Mouse (Mus musculus) myocyte (in vitro differentiated cells): Measurements from ENCODE around the gene Dlg2. TPM values are rescaled to one million over a fixed set of nuclear protein-coding genes. Genes with fewer than 3 reads are reported as not detected.
A peak's percentile ranks its signal among the peaks of the same experiment; 100 is the strongest.

Source experiments
- H3K27me3 ChIP-seq: one replicate; pipeline ENCODE4 v1.6.1; 2011; ENCODE audit not compliant: control insufficient read depth, insufficient read depth, insufficient read length
- H3K36me3 ChIP-seq: one replicate; pipeline ENCODE4 v1.6.1; 2011; ENCODE audit not compliant: control insufficient read depth, insufficient read depth
- H3K4me2 ChIP-seq: one replicate; pipeline ENCODE4 v1.6.1; 2011; ENCODE audit warnings: low read depth, control low read depth
- H3K4me3 ChIP-seq: one replicate; pipeline ENCODE4 v1.5.1; 2011; ENCODE audit warnings: mild to moderate bottlenecking, control low read depth, moderate library complexity
- H3K79me2 ChIP-seq: one replicate; pipeline ENCODE4 v1.6.1; 2011; ENCODE audit not compliant: control insufficient read depth, insufficient read depth
- H3ac ChIP-seq: one replicate; pipeline ENCODE4 v1.6.1; 2011; ENCODE audit not compliant: control insufficient read depth, insufficient read length
- CEBPB ChIP-seq: IDR thresholded peaks from 2 replicates; pipeline ENCODE4 v1.6.1; 2011; ENCODE audit warnings: mild to moderate bottlenecking, moderate library complexity; ENCODE audit not compliant: poor library complexity, insufficient read depth, severe bottlenecking
- E2F4 ChIP-seq: IDR thresholded peaks from one replicate; pipeline ENCODE4 v1.6.1; 2011; ENCODE audit warnings: mild to moderate bottlenecking, control low read depth, moderate library complexity; ENCODE audit not compliant: insufficient read depth
- MAX ChIP-seq: IDR thresholded peaks from one replicate; pipeline ENCODE4 v1.6.1; 2011; ENCODE audit warnings: low read depth, mild to moderate bottlenecking, control low read depth
- MYOD1 ChIP-seq, 3 experiments: IDR thresholded peaks; one replicate each; pipeline ENCODE4 v1.6.1; 2011; ENCODE audit warnings: control low read depth in 2 of 3, low read depth in 2 of 3, mild to moderate bottlenecking in 2 of 3, moderate library complexity in 1 of 3; ENCODE audit not compliant: insufficient read length in 2 of 3, control insufficient read depth in 1 of 3
- MYOG ChIP-seq, 3 experiments: IDR thresholded peaks; one replicate each; pipeline ENCODE4 v1.6.1; 2011; ENCODE audit warnings: control low read depth in 2 of 3, low read depth in 2 of 3, mild to moderate bottlenecking in 2 of 3; ENCODE audit not compliant: insufficient read length in 2 of 3, control insufficient read depth in 1 of 3, insufficient read depth in 1 of 3
- POLR2A ChIP-seq: IDR thresholded peaks from one replicate; pipeline ENCODE4 v1.6.1; 2011; ENCODE audit warnings: low read depth, mild to moderate bottlenecking, control low read depth, moderate library complexity; ENCODE audit not compliant: insufficient read length
- POLR2AphosphoS2 ChIP-seq: IDR thresholded peaks from one replicate; pipeline ENCODE4 v1.6.1; 2011; ENCODE audit warnings: low read depth, control low read depth; ENCODE audit not compliant: insufficient read length
- REST ChIP-seq: IDR thresholded peaks from one replicate; pipeline ENCODE4 v1.6.1; 2011; ENCODE audit warnings: mild to moderate bottlenecking, control low read depth, moderate library complexity; ENCODE audit not compliant: insufficient read depth, insufficient read length
- SRF ChIP-seq: IDR thresholded peaks from one replicate; pipeline ENCODE4 v1.6.1; 2011; ENCODE audit warnings: low read depth; ENCODE audit not compliant: control insufficient read depth, insufficient read length
- TCF12 ChIP-seq: IDR thresholded peaks from one replicate; pipeline ENCODE4 v1.6.1; 2011; ENCODE audit warnings: mild to moderate bottlenecking, control low read depth; ENCODE audit not compliant: poor library complexity, insufficient read depth, severe bottlenecking
- TCF3 ChIP-seq: IDR thresholded peaks from one replicate; pipeline ENCODE4 v1.6.1; 2011; ENCODE audit warnings: low read depth, control low read depth; ENCODE audit not compliant: insufficient read length
- USF1 ChIP-seq: IDR thresholded peaks from one replicate; pipeline ENCODE4 v1.6.1; 2011; ENCODE audit warnings: low read depth, mild to moderate bottlenecking, control low read depth, moderate library complexity
- polyA plus RNA-seq: library from polyadenylated mRNA; unstranded; fragments of >200 nt; fragmentation: generic; extraction: Trizol; gene quantifications from one replicate; pipeline ENCODE4 v1.2.1, GENCODE M21; 2012; ENCODE audit warnings: missing spikeins

Gene Dlg2
- polyA plus RNA-seq, 1 experiment = 0.65 TPM

GRCm38 (mm10) chr7:92197621-92198020 lies 1721.1 kb downstream of the Dlg2 start:
- H3K36me3 ChIP-seq = no peaks in the 10 kb centered on the region
- no peaks in the 10 kb centered on the region for H3K79me2 ChIP-seq
- H3K27me3 ChIP-seq = no peaks in the 10 kb centered on the region
- no peak overlapping the region for H3K4me3 ChIP-seq
- TF ChIP-seq SRF (no peak), POLR2A (no peak), TCF3 (no peak), E2F4 (no peak), MAX (no peak)
- H3ac ChIP-seq = no peak overlapping the region
- no peak overlapping the region for H3K4me2 ChIP-seq

- TF ChIP-seq REST (no peak), POLR2AphosphoS2 (no peak), MAX (no peak), TCF3 (no peak), E2F4 (no peak), USF1 (no peak), POLR2A (no peak), SRF (no peak), MYOG (IDR thresholded peaks at IDR 0.05; ENCODE audit: control insufficient read depth in 1 of 3, insufficient read depth in 1 of 3, insufficient read length in 2 of 3, low read depth in 2 of 3) (no peak), TCF12 (no peak), MYOD1 (IDR thresholded peaks at IDR 0.05; ENCODE audit: control insufficient read depth in 1 of 3, insufficient read length in 2 of 3, low read depth in 2 of 3) (no peak), CEBPB (no peak)
- Histone ChIP-seq H3K4me2 (no peak overlapping the region), H3ac (no peak overlapping the region), H3K27me3 (no peaks in the 10 kb centered on the region), H3K36me3 (no peaks in the 10 kb centered on the region), H3K79me2 (no peaks in the 10 kb centered on the region), H3K4me3 (no peak overlapping the region)
These were observed 1722.7 kb downstream of the Dlg2 start for GRCm38 (mm10) chr7:92199131-92199530.

DNA sequence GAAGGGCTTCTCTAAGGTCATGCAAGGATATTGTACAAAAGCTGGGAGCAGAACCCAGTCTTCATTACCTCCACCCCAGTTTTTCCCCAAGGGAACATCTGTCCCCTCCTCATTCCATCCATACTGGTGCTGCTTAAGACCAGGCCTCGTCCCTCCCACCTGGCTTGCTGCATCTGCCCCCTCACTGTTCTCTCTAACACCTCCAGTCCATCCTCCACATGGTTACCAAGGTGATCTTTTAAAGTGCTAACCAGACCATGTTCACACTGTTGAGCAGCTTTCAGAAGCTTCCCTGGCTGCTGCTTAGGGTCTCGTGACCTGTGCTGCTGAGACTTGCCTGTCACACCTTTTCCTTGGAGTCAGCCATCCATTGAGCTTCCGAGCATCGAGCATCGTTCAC lies 1734.2 kb downstream of the Dlg2 start:
- Histone ChIP-seq H3K36me3 (no peaks in the 10 kb centered on the region), H3K79me2 (no peaks in the 10 kb centered on the region), H3K27me3 (no peaks in the 10 kb centered on the region), H3K4me3 (no peak overlapping the region), H3ac (no peak overlapping the region), H3K4me2 (no peak overlapping the region)
- TF ChIP-seq SRF = no peak
- TF ChIP-seq MAX = no peak
- no peak for TF ChIP-seq USF1
- no peak for TF ChIP-seq MYOG (IDR thresholded peaks at IDR 0.05; ENCODE audit: control insufficient read depth in 1 of 3, insufficient read depth in 1 of 3, insufficient read length in 2 of 3, low read depth in 2 of 3)
- TF ChIP-seq TCF12 = no peak
- TF ChIP-seq POLR2A = no peak
- TF ChIP-seq POLR2AphosphoS2 = no peak
- no peak for TF ChIP-seq TCF3
- no peak for TF ChIP-seq REST
- TF ChIP-seq CEBPB = no peak
- TF ChIP-seq E2F4 = no peak
- TF ChIP-seq MYOD1 (IDR thresholded peaks at IDR 0.05; ENCODE audit: control insufficient read depth in 1 of 3, insufficient read length in 2 of 3, low read depth in 2 of 3) = no peak

DNA sequence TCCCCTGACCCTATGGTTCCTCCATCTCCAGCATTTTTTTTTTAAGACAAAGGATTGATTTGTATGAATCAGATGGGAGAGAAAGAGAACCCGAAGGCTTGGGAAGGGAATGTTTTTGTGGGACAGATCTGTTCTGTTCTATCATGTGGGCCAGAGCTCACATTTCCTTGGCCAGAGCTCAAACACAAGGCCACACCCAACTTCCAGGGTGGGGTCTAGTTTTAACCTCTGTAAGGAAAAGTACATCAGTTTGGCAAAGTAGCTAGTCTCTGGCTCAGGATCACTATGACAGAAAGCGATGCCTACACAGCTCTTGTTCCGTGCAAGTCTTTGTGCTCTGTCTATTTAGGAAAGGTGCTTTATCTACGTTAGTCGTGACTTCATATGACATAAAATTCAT lies 1737.3 kb downstream of the Dlg2 start:
- peak overlapping the region; percentile 38 for H3K4me2 ChIP-seq
- H3K36me3 ChIP-seq = no peaks in the 10 kb centered on the region
- no peaks in the 10 kb centered on the region for H3K27me3 ChIP-seq
- no peak overlapping the region for H3K4me3 ChIP-seq
- H3K79me2 ChIP-seq = no peaks in the 10 kb centered on the region
- no peak for TF ChIP-seq SRF
- TF ChIP-seq POLR2AphosphoS2 = no peak
- TF ChIP-seq POLR2A = no peak
- no peak for TF ChIP-seq MYOG (IDR thresholded peaks at IDR 0.05; ENCODE audit: control insufficient read depth in 1 of 3, insufficient read depth in 1 of 3, insufficient read length in 2 of 3, low read depth in 2 of 3)
- TF ChIP-seq USF1 = no peak
- TF ChIP-seq CEBPB = no peak
- TF ChIP-seq MAX = no peak
- TF ChIP-seq E2F4 = no peak
- no peak for TF ChIP-seq MYOD1 (IDR thresholded peaks at IDR 0.05; ENCODE audit: control insufficient read depth in 1 of 3, insufficient read length in 2 of 3, low read depth in 2 of 3)
- no peak for TF ChIP-seq TCF3
- no peak for TF ChIP-seq TCF12
- no peak overlapping the region for H3ac ChIP-seq

- no peak for TF ChIP-seq SRF
- no peak for TF ChIP-seq MAX
- TF ChIP-seq USF1 = no peak
- no peak for TF ChIP-seq POLR2AphosphoS2
- TF ChIP-seq TCF3 = no peak
- no peak for TF ChIP-seq TCF12
- no peak for TF ChIP-seq E2F4
- no peak for TF ChIP-seq REST
- TF ChIP-seq CEBPB = no peak
- H3K4me2 ChIP-seq = no peak overlapping the region
- no peaks in the 10 kb centered on the region for H3K79me2 ChIP-seq
- H3K4me3 ChIP-seq = no peak overlapping the region
- no peak overlapping the region for H3ac ChIP-seq
- no peaks in the 10 kb centered on the region for H3K27me3 ChIP-seq
- no peaks in the 10 kb centered on the region for H3K36me3 ChIP-seq
These were observed 1741.7 kb downstream of the Dlg2 start for GRCm38 (mm10) chr7:92218171-92218570.
